Comparison of ENCODE assay signal across 22 mouse cellular contexts in the genomic region with DNA sequence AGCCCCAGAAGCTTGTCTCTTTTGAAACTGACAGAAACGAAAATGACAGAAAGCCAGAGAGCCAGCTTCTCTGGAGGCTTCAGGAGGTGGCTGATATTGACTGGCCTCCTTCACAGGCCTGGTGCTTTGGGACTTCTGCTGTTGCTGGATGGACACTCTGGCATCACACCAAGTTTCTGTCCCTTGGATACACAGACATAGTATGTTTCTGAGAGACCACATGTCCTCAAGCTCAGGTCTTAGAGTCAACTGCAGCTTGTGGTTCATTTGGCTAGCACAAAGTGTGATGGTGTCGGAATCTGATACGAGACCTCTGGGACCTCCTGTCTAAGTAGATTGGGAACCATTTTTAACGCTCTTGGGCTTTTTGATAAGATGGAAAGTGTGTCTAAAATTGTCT.
DNase-seq lines count a peak whose midpoint lies in the region; ATAC-seq and TF ChIP-seq lines count a peak whose summit lies in the region.
"Had no signal": no experiment of that assay in that cellular context is flagged by ENCODE, and none has a peak within 500 bp of the region (broad histone marks: within the 10 kb centered on the region; RNA-seq: fewer than 3 reads in every experiment).

No protein-coding gene starts in this region.

- DNase-seq in cerebellum, postnatal 10 days, result peak; percentile 42 to 46
- DNase-seq in cerebellum, postnatal 36 days, result no peak
- peak; percentile 18 to 53 for DNase-seq in heart, adult 18-20 months
- DNase-seq in hindbrain, postnatal 0 days (ENCODE audit: low spot score), result peak; percentile 13
- no peak for DNase-seq in spleen, postnatal 10 days (ENCODE audit: low spot score in 2 of 2)
- DNase-seq: adrenal gland, adult 8-10 months; adrenal gland, postnatal 25 days; cerebellum, adult 11-12 months; cerebellum, adult 8-10 months; cerebellum, postnatal 25 days; gastrocnemius, postnatal 10 days; gastrocnemius, postnatal 36 days; kidney, adult 2 months had no signal

- no peaks in the 10 kb centered on the region for H3K4me1 ChIP-seq in heart, embryonic 11.5 days (ENCODE audit: control insufficient read depth, insufficient read depth, low read length)
- no peaks in the 10 kb centered on the region for H3K4me1 ChIP-seq in hindbrain, postnatal 0 days (ENCODE audit: insufficient read depth, low read length)
- H3K4me1 ChIP-seq in hindbrain, embryonic 16.5 days (ENCODE audit: control insufficient read depth, insufficient read depth, low read depth, low read length), result no peaks in the 10 kb centered on the region
- H3K4me1 ChIP-seq: forebrain, embryonic 10.5 days; forebrain, embryonic 13.5 days; hindbrain, embryonic 10.5 days; hindbrain, embryonic 13.5 days had no signal

- 65% methylated on average over 4 of the region's 4 CpGs for WGBS in heart, embryonic 11.5 days (ENCODE audit: insufficient replicate concordance)
- 68% methylated on average over 4 of the region's 4 CpGs for WGBS in hindbrain, postnatal 0 days
- WGBS in hindbrain, embryonic 16.5 days, result 74% methylated on average over 4 of the region's 4 CpGs

- ATAC-seq in heart, embryonic 11.5 days (replicated peaks; ENCODE audit: insufficient number of reproducible peaks, low FRiP score, low TSS enrichment), result no peak
- ATAC-seq in hindbrain, postnatal 0 days, result no peak
- ATAC-seq in hindbrain, embryonic 16.5 days, result no peak
- ATAC-seq: activated CD4-positive, CD25-positive, alpha-beta regulatory T cell, adult 4 months; forebrain, embryonic 13.5 days; forebrain, embryonic 16.5 days; intestine, postnatal 0 days had no signal

- H3K27me3 ChIP-seq in heart, embryonic 11.5 days (ENCODE audit: control insufficient read depth, insufficient read depth, low read length), result no peaks in the 10 kb centered on the region
- H3K27me3 ChIP-seq in hindbrain, postnatal 0 days (ENCODE audit: insufficient read depth, low read length), result no peaks in the 10 kb centered on the region
- H3K27me3 ChIP-seq in hindbrain, embryonic 16.5 days (replicated peaks; ENCODE audit: control insufficient read depth, insufficient read depth, low read length), result no peaks in the 10 kb centered on the region
- H3K27me3 ChIP-seq: forebrain, embryonic 13.5 days; hindbrain, embryonic 13.5 days had no signal

- H3K36me3 ChIP-seq in heart, embryonic 11.5 days (ENCODE audit: control insufficient read depth, insufficient read depth, low read length), result no peaks in the 10 kb centered on the region
- H3K36me3 ChIP-seq in hindbrain, postnatal 0 days (ENCODE audit: insufficient read depth, low read length), result no peaks in the 10 kb centered on the region
- H3K36me3 ChIP-seq in hindbrain, embryonic 16.5 days (ENCODE audit: control insufficient read depth, insufficient read depth, low read length), result no peaks in the 10 kb centered on the region
- H3K36me3 ChIP-seq: forebrain, embryonic 10.5 days; hindbrain, embryonic 10.5 days; hindbrain, embryonic 13.5 days had no signal

- H3K9ac ChIP-seq in heart, embryonic 11.5 days (ENCODE audit: low read depth, low read length), result no peak overlapping the region
- H3K9ac ChIP-seq in hindbrain, postnatal 0 days (replicated peaks; ENCODE audit: low read length), result no peak overlapping the region
- no peak overlapping the region for H3K9ac ChIP-seq in hindbrain, embryonic 16.5 days (ENCODE audit: low read depth, low read length)
- H3K9ac ChIP-seq: forebrain, embryonic 13.5 days; hindbrain, embryonic 13.5 days had no signal

- H3K9me3 ChIP-seq in heart, embryonic 11.5 days (replicated peaks; ENCODE audit: control insufficient read depth, low read length), result no peaks in the 10 kb centered on the region
- H3K9me3 ChIP-seq in hindbrain, postnatal 0 days (ENCODE audit: low read length), result no peaks in the 10 kb centered on the region
- H3K9me3 ChIP-seq in hindbrain, embryonic 16.5 days (ENCODE audit: control insufficient read depth, low read length), result no peaks in the 10 kb centered on the region
- H3K9me3 ChIP-seq: forebrain, embryonic 10.5 days; forebrain, embryonic 13.5 days; hindbrain, embryonic 10.5 days; hindbrain, embryonic 13.5 days had no signal

- no peak for TF ChIP-seq CTCF in hindbrain, postnatal 0 days (IDR thresholded peaks at IDR 0.05; ENCODE audit: low read depth)

- no peak overlapping the region for H3K4me3 ChIP-seq in heart, embryonic 11.5 days (ENCODE audit: low read depth, low read length)
- no peak overlapping the region for H3K4me3 ChIP-seq in hindbrain, postnatal 0 days (ENCODE audit: low read length)
- H3K4me3 ChIP-seq in hindbrain, embryonic 16.5 days (ENCODE audit: low read length), result no peak overlapping the region
- H3K4me3 ChIP-seq: forebrain, embryonic 10.5 days; forebrain, embryonic 13.5 days; hindbrain, embryonic 10.5 days; hindbrain, embryonic 13.5 days had no signal

- H3K27ac ChIP-seq in heart, embryonic 11.5 days (ENCODE audit: low read depth, low read length), result no peak overlapping the region
- H3K27ac ChIP-seq in hindbrain, postnatal 0 days, result no peak overlapping the region
- no peak overlapping the region for H3K27ac ChIP-seq in hindbrain, embryonic 16.5 days (ENCODE audit: low read depth, low read length)
- H3K27ac ChIP-seq: forebrain, embryonic 10.5 days; forebrain, embryonic 13.5 days; hindbrain, embryonic 10.5 days; hindbrain, embryonic 13.5 days had no signal

- H3K4me2 ChIP-seq in heart, embryonic 11.5 days, result no peak overlapping the region
- H3K4me2 ChIP-seq in hindbrain, postnatal 0 days (ENCODE audit: low read depth, low read length), result no peak overlapping the region
- H3K4me2 ChIP-seq in hindbrain, embryonic 16.5 days (ENCODE audit: low read length), result no peak overlapping the region
- H3K4me2 ChIP-seq: forebrain, embryonic 13.5 days; hindbrain, embryonic 13.5 days had no signal

Comparison
In these comparisons a context has a peak if more than half of its experiments do, and no peak if none do; other contexts are left out.
1. DNase-seq: peak in cerebellum, postnatal 10 days (2 of 2), heart, adult 18-20 months (2 of 2) and hindbrain, postnatal 0 days (single experiment); none in cerebellum, postnatal 36 days (0 of 2) and spleen, postnatal 10 days (0 of 2).